Mouse (Mus musculus): ENCODE measurements around the gene Blcap. TPM values are rescaled to one million over a fixed set of nuclear protein-coding genes. Genes with fewer than 3 reads are reported as not detected.
"Not testable (repeated sequence)": the region's sequence is repeated elsewhere in the genome, so short reads cannot be mapped to it uniquely, and the experiment has no call there.

Gene Blcap
- total RNA-seq (2022): 10 to 100 TPM; 28.7 to 37.0 (median 33.3) TPM

DNA sequence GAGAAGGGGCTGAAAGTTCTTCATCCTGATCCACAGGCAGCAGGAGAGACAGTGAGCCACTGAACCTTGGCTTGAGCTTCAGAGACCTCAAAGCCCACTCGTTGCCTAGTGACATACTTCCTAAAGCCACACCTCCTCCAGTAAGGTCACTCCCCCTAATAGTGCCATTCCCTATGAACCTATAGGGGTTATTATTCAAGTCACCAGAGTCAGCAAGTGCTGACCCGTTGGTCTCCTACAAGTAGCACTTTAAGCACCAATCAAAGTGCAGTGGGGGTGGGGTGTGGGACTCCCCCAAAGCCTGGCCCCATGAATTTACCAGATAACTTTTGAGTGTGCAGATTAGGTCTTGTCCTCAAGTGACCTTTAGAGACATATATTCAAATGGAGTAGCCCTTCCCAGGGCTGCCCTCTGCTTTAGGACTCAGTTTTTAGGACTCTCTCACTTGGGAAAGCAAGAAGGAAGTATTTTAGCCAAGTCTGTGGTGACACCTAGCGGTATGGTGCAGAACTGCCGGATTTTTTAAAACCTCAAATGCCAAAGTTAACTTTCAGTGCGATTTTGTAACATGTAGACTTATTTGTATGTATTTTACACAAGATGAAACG, at the start of gene Blcap:
TSS of gene Blcap (minus strand) at position 51 of the 609 bp plus-strand sequence.
- DNase-seq (ENCODE audit: low spot score in 2 of 2): peak; percentile 28 to 38

DNA sequence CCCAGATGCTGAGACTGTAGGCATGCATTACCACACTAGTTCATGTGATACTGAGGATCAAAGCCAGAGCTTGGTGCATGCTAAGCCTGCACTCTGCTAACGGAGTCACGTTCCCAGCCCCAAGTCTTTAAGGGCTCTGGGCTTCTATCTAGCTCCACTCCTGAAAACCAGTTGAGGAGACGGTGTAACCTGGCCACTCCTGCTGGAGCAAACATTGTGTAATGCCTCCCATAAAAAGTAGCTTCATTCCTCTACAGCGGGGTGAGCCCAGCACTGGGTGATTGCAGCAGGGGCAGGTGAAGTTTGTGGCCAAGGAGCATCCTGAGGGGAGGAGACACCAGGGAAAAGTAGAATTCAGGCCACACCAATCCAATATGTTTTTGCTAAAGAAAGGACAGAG, 47.3 kb upstream of the Blcap start:
- DNase-seq (ENCODE audit: low spot score in 2 of 2): no peak

DNA sequence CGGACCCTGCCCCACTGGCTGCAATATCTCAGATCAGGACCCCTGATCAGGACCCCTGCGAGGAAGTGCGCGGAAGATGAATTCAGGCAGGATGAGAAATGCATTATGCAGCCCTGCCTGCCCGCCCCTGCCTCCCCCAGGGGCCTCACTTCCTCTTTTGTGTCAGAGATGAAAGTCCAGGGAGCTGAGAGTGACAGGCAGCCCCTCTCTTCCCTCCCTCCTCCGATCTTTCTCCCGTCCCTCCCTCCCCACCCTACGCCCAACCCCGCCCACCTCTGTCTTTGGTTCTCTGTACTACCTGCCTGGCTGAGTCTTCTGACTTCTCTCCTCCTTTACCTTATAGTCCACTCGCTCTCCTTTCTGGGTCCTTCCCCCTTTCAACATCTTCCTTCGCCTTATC, 42.9 kb upstream of the Blcap start:
- DNase-seq (ENCODE audit: low spot score in 2 of 2): no peak

DNA sequence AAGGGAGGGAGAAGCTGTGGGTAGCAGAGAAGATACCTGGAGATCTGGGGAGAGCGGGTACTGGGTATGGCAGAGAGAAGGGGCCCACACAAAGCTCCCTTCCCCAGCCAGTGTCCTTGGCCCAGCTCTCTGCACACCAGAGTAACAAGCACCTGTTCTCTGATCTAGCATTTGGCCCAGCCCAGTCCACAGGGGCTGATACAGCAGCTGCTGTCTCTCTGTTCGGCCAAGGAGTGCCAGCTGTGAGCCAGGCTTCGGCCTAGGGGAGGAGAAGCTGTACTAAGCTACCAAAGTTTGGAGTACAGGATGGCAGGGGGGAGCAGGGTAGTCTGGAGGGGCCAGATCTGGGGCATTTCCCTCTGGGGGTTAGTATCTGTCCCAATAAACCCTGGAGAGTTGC, 40.7 kb upstream of the Blcap start:
- no peak for DNase-seq (ENCODE audit: low spot score in 2 of 2)

DNA sequence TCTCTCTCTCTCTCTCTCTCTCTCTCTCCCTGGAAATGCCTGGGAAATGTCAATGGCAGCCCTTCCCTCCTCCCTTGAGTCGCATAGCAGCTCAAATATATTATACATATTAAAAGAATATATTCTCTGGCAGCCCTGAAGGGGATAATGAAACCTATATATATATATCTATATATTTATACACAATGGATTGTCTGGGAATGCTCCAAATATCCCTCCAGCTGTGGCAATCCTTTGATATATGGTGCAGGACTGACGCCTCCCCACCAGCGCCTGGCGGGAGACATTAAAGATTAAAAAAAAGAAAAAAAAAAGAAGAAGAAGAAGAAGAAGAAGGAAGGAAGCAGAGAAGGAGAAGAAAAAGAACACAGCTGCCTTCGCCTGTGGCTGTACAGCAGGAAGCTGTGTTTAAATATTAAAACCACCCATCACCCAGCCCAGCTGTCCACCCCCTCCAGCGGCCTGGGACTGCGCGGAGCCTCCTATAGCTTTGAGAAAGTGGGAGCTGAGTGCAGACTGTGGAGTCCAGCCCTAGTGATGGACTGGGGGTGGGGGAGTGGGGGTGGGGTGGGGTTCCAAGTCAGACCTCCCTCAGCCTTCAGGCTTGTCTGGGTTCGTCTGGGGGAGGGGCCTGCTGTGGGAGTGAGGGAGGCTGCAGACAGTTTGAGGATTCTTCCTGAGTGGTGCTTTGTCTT, 36.6 kb upstream of the Blcap start:
- DNase-seq (ENCODE audit: low spot score in 2 of 2): no peak

DNA sequence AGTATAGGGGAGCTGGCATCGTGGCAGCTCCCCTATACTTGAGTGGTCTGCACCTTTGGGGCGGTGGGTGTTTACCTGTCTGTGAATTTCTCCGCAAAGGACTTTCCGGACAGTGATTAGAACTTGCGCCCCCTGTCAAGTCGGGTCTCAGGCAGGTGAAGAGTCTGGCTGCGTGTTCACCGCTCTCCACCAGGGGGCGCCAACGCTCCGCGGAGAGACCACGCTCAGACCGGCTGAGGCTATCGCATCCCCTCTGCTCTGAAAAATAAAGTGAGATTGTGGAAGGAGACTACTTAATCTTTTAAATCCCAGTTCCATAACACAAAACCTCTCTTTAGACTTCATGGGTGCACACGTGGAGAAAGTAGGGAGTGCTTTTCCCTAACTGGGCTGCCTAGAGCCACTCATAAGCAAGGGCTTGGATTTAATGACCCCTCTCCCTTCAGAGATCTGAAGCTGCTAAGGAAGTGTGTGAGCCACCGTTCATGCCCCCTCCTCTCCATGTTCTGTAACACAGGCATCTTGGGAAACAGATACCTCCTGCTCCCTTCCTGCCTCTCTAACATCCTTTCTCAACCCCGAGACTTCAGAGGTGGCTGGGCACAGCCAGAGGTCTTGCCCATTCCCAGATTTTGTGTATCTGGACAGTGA, 34.1 kb upstream of the Blcap start:
- peak; percentile 25 to 33 for DNase-seq (ENCODE audit: low spot score in 2 of 2)

DNA sequence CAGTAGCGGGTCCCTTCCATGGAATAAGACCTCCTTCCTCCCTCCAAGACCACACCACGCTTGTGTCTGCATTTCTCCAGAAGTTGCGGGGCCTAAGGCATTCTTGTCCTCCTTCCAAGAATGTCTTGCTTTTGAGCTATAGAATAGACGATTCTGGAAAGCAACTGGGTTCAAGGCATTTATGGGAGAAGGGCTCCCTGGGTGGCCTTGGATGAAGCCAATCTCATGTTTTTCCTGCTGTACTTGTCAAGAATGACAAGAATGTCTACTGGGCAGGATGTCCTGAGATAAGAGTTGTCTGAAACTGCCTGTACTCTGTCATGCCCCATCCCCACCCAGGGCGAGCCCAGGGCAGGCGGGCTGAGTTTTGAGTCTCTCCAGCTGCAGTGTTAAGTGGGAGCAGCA, 30.4 kb upstream of the Blcap start:
- DNase-seq (ENCODE audit: low spot score in 2 of 2): no peak

DNA sequence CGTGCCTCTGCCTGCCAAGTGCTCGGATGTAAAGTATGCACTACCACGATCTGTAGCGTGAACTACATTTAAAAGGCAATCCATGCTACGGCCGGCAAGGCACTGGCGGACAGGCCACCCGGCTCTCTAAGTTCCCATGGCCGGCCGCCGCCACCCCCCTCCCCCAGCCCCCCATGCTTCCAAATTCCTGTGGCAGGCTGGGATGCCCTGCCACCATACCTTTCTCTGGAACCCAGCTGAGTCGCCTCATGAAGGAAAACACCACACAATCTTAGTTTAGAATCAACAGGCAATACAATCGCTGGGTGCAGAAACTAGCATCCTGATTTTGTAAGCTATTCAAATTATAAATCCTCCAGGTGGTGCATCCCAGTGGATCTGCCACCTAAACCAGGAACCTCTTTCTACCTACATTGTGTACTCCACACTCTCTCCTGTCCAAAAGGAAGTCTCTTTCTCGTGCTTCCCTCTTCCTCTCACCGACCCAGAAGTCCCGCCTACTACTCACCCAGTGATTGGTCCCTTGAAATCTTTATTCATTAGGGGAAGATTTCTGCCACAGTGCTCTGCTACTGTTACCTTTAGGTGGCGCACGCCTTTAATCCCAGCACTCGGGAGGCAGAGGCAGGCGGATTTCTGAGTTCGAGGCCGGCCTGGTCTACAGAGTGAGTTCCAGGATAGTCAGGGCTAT, 25.9 kb upstream of the Blcap start:
- no peak for DNase-seq (ENCODE audit: low spot score in 2 of 2)

DNA sequence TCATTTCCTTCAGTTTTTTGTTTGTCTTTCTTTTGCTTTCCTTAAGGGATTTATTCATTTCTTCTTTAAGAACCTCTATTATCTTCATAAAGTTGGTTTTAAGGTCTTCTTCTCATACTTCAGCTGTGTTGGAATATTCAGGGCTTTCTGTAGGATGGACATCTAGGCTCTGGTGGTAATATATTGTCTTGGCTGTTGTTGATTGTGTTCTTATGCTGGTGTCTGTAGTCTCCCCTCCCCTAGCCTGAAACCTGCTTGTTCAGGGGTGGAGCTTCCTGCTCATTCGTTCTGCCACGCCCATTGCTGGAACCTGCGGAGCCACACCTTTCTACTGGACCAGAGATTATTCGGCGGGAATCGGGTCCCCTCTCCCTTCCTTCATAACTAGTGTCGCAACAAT, 14.3 kb upstream of the Blcap start:
- DNase-seq (ENCODE audit: low spot score in 2 of 2): not testable (repeated sequence)

DNA sequence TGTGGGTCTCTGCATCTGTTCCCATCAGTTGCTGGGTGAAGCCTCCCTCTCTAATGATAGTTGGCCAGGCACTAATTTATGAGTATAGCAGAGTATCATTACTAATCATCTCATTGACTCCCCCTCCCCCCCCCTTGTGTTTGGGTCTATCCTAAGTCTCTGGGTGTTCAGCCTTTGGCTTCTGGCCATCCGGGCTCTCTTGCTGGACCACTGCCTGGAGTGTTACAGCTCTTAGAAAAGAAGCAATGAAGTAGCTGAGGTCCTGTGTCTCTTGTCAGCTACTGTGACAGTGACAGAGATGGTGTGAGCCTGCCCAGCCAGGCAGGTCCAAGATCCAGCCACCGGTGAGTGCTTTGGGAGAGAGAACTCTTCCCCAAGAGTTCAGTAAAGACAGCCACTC, 1.7 kb upstream of the Blcap start:
- no peak for DNase-seq (ENCODE audit: low spot score in 2 of 2)

DNA sequence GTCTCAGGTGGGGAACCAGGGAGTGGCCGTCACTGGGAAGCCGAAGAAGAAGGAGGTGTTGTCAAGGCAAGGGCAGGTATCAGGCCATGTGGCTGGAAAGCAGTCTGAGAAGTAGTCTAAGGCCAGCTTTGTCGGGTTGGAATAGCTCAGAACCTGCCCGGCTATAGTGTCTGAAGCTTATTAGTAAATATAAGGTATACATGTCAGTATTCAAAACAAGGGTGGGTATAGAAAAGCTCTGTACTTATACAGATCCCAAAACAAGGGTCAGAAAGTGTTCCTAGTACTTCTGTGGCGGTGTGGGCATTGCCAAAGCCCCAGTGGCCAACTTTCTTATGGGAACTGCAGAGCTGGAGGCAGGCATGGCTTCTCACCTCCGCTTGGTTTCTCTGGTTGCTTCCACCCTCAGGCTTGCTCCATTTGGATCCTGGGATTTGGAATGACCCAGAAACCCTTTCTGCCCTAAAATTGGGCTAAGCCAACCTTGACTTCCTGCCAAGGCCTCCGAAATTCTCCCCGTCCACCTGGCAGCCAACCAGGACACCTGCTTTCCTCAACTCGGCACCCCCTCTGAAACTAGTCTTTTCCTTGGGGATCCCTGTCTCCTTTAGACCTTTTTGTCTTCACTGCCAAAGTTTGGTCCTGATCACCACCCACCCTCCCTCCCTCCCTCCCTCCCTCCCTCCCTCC, 1.1 kb downstream of the Blcap start:
- no peak for DNase-seq (ENCODE audit: low spot score in 2 of 2)

DNA sequence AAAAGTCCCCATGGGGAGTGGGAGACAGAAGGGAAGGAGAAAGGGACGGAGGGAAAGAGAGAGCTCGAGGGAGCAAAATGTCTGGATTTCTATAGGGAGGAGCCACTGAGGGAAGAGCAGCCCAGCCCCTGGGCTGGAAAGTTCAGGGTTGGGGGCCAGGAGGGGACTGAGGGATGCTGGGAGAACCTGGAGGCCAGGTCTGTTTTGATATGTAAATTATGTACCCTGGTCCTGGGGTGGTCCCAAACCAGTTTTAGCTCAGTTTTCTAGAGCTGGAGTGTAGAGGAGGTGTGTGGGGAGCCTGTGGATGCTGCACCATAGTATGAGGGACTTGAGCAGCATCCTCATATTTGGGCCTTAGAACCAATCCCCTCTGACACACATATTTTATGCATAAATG, 2.2 kb downstream of the Blcap start:
- DNase-seq (ENCODE audit: low spot score in 2 of 2): no peak

DNA sequence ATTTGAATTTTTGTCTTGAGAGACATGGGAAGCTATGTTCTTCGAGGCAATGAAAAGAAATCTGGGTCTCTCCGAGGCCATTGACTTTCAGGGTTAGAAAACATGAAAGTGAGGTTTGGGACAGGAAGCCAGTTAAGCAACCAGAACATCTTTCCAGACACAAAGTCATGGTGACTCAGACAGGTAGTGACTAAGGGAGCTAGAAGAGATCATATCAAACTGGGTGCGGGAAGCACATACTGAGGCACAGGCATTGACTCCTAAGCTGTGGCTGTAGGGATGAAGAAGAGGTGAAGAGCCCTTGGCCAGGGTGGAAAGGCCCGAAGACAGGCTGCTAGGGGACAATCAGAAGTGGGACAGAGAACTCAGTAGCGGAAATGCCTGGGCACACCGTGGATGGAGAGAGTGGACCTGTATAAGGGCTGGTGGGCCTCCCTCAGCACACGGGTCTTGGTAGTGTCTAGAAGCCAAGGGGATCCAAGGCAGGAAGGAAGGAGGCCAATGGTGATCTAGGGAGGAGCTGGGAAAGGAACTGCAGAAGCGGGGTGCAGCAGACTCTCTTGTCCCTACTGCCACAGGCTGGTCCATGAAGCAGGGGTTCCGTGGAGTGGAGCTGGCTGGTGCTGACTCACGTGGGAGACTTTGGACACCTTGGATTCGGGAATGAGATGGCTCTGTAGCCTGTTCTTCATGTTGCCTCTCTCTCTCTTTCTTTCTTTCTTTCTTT, 3.7 kb downstream of the Blcap start:
- DNase-seq (ENCODE audit: low spot score in 2 of 2): no peak

DNA sequence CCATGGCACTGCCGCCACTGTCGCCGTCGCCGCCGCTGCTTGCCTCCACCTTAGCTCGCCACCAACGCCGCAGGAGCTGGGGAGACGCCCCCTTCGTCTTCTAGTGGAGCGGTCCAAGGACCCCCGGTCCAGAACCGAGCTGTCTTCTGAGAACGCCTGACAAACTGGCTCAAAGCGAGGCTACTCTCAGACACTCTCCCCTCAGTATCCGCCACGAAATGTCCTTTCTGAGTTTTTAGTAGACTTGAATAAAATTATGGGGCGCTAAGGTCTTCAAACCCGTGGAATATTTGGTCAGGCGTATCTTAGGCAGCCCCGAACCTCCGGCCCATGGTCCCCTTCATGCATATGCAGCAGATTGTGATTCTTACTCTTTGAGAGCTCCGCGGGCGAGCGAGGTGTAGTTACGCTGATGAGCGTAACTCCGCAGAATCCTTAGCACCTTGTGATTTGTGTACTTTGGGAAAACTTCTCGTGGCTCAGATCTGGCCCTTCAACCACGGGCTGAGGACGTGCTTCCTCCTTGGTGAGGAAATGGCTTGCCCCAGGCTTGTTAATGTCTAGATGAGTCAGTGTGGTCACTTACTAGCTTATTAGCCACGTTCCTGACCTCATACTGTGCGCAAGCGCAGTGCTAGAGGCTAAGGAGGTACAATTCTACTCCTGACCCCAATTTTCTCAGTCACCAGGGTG, 4.7 kb downstream of the Blcap start:
- DNase-seq (ENCODE audit: low spot score in 2 of 2): peak; percentile 84

DNA sequence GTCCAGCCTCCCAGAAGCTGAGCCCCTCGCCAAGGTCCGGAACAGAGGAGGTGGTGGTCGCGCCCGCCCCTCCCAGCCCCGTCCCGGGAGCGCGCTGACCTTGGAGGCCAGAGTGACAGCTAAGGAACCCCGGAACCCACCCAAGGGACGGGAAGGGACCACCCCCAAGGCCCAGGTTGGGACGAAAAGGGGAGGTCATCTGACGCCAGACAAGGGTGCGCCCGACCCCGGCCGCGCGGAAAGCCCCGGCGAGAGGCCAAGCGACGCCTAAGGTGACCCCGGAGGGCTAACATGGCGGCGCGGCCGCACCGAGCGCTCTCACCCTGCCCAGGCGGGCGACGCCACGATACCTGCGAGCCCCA, 5.2 kb downstream of the Blcap start:
- DNase-seq (ENCODE audit: low spot score in 2 of 2): no peak

DNA sequence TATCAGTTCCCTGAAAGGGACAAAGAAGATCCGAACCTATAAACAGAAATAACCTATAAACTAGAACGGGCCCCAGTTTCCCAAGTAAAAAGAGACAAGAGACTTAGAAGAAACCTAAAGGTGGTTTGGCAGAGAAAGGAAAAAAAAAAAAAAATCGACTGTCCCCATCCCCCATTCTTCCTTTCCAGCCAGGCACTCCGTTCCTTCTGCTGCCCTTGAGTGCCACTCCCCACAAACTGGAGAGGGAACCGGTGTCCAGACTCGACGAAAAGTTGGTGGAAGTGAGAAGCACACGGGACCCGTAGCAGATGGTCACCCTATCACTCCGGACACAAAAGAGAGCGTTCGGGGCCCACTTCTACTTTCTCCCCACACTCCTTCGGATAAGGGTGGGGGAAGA, 5.6 kb downstream of the Blcap start:
- DNase-seq (ENCODE audit: low spot score in 2 of 2): no peak

DNA sequence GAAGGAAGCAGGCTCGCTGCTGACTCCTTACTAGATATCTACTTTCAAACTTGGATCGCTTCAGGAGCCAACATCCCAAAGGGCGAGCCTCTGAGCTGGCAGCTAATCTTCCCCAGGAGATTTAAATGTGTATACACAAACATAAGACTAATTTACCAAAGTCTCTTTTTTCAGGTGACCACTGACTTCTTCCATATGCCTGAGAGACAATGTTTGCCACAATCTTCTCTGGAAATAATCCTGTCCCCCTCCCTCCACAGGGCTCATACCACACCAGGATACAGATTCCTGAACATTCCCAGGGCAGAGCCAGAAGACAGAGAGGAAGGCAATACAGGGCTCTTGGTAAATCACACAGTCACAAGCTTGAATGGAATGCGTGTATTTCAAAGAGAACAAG, 6.4 kb downstream of the Blcap start:
- DNase-seq (ENCODE audit: low spot score in 2 of 2): no peak

DNA sequence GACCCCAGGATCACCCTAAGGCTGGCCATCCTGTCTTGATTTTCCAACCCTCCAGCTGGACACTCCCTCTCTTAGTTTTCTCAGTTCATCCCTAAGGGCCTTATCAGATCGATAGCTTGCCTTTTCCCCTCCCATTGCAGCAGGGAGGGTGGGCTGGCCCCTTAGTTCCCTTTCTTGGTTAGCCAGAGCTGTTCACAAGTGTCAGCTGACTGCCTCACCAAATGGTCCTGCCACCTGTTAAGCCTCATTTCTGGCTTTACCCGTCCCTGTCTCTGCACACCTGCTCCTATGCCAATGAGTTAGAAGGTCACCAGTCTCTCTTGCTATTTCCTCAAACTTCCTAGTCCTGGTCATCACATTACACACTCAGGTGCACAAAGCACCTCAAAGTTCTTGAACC, 8.0 kb downstream of the Blcap start:
- DNase-seq (ENCODE audit: low spot score in 2 of 2): no peak

DNA sequence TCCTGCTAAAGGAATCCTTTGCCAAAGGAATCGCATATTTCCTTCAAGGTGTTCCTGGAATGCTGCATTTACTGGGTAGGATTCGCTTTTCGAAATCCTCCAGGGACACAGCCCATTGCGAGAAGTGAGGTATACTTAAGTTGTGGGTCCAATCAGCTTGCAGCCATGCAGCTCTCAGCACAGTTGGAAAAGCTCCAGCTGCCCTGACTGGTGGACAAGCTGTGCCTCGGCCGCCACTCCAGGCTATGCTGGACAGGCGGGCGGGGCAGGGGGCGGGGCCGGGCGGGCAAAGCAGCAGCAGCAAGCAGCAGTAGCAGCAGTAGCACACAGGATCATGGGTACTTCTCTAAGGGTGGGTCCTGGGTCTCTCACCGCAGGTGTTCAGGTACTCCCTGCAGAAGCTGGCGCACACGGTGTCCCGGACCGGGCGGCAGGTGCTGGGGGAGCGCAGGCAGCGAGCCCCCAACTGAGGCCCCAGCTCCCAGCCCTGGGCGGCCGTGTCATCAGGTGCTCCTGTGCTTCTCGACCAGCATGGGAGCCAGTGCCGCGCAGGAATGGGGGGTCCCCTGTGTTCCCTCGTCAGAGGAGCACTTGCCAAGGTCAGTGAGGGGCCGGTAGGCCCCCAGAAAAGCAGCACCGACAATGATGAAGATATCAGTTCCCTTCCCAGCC, 9.8 kb downstream of the Blcap start:
- DNase-seq (ENCODE audit: low spot score in 2 of 2): peak; percentile 63 to 71

DNA sequence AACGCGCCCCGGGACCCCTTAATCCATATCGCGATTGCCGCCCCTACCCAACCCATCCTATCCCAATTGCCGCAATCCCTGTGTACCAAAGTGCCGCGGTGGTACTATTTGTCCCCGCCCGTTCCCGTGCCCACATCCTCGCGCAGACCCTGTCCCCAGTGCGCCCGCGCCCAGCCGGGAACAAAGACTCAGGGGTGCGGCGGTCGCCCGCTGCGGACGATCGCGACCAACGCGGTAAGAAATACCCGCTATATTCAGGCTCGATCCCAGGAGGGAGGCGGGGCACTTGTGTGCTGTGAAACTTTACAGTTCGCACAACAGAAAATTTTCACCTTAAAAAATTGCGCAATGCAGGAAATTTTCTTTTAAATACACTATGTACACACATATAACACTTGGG, 10.8 kb downstream of the Blcap start:
- DNase-seq (ENCODE audit: low spot score in 2 of 2): no peak

Data from gastrocnemius, adult 8-10 months (tissue).